Mouse (Mus musculus): Measurements from ENCODE around the gene Ssc4d.

Gene Ssc4d

DNA sequence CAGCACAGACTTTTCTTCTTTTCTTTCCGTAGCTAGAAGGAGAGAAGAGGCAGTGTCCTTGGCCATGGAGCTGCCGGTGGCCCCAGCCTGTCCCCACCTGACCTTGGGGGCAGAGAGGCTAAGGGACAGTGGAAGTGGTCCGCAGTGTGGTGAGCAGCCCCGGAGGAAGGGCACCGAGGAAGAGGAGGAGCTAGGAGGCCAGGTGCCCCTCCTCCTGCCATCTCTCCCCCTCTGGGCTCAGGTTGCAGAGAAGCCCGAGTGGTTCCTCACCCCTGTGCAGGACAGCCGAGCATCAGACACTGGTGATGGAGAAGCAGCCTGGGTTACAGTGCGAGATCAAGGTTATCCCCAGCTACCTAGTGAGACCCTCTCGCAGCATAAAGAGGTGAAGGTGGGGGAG is at the start of gene Ssc4d:
Ssc4d (minus strand) TSS at position 167 of the 400 bp plus-strand sequence.
- in situ Hi-C loops (cut with MboI, MseI), result no loop called here

DNA sequence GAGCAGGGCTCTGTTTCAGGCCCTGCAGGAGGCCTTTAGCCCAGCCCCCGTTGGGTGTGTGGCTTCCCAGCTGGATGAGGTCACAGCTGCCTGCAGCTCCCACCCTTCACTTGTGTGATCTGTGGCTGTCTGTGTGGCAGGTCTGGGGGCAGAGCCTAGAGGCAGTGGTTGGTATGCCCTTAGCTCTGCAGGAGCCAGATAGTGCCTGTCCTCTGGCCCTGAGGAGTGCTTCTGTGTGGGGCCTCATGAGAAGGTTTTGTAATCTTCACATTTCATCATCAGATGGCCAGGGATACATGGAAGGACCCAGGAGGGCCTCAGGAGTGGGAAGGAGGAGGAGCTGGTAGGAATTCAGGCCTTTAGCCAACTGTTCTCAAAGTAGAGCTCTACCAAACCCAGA is 45.6 kb upstream of the Ssc4d start:
- in situ Hi-C loops (cut with MboI, MseI), result no loop called here

DNA sequence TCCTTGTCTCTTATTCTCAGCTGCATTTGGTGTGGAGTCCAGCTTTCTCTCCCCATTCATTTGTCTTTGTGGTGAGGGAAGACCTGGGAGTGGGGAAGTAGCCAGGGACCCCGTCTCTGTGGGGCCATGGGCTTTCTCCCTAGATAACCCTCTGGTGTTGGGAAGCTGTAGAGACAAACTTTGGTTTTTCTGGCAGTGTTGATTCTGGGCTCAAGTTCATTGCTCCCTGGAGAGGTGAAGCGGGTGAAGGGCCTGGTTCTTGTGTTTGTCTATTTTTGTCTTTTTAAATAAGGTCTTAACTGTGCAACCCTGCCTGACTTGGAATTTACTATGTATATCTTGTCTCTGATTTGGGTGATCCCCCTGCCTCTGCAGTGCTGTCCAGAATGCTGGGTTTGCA is 44.4 kb upstream of the Ssc4d start:
- in situ Hi-C loops (cut with MboI, MseI), result no loop called here

DNA sequence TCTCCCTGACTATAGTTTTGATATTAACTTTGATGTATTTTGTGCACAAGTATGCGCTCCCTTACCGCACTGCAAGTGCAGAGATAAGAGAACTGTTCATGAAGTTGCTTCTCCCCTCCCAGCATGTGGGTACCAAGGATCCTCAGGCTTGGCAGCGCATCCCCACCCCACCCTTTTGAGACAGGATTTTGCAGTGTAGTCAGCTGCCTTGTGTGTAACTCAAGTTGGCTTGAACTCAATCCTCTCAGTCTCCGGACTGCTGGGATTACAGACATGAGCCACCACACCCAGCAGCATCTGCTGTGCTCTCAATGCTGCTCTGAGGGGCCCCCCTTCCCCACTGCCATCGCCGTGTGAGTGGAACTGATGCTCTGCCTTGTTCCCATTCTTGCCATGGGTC is 42.9 kb upstream of the Ssc4d start:
- in situ Hi-C loops (cut with MboI, MseI), result no loop called here

DNA sequence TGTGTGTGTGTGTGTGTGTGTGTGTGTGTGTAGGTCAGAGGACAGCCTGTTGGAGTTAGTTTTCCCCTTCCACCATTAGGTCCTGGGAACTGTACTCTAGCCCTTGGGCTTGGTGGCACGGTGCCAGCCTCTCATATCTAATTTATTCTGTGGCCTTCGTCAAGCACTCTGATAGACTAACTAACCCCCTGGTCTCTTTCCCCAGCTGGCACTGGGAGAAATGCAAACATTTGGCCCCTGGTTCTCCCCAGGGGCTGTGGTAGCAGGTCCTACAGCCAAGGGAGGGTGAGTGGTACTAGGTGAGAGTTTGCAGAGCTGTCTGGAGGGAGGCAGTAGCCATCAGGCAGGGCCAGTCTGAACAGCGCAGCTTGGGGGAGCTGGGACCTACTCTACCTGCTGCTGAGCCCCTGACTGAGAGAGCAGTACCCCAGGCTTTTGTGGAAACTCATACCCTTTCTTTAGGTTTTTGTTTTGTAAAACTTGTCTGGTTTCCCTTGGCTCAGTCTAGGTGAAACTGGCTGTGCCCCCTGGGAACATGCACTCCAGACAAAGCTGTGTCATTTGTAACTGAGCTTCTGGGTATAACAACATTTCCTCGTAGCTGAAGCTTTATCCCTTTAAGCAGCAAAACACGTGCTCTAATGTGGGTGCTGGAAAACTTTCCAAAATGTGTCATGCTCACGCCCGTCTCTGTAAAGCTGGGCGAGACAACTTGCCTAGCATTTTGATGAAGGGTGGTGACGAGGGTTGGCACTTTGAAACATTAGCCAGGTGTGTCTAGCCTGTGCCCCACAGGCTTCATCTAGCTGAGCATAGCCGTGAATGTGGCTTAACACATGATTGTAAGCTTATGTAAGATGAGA is 41.9 kb upstream of the Ssc4d start:
- in situ Hi-C loops (cut with MboI, MseI), result no loop called here

DNA sequence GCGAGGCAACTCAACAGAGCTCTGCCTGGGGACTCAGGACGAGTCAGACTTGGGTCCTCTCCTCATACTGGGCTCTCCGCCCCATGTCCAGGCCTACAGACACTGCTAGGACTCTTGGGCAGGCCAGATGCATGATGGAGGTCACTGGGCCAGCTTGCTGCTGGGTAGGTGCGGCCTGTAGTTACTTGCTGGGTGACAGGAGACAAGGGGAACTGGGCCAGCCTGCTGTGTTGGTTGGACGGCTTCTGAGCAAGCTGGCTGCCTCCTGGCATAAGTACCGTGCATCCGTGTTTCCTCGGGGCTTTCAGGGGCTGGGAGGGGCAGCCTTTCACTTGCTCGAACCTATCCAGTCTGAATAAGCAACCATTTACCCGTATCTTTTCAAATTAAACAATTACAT is 41.3 kb upstream of the Ssc4d start:
- in situ Hi-C loops (cut with MboI, MseI), result no loop called here

DNA sequence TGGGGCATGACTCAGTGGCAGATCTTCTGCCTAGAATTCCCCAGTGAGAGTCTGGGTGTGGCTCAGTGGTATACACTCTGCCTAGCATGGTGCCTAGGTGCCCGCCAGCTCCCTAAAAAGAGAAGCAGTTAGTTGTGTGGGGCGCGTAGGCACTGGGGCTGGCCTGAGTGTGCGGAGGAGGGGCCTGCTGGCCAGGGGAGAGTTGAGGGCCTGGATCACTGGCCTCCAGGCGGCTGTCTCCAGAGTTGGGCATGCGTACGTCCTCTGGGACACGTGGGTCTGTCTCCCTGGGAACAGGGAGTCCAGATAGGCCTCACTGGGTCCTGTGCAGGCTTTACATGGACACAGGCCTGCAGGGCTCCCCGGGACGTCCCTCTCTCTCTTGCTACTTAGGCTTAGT is 40.5 kb upstream of the Ssc4d start:
- in situ Hi-C loops (cut with MboI, MseI), result no loop called here

DNA sequence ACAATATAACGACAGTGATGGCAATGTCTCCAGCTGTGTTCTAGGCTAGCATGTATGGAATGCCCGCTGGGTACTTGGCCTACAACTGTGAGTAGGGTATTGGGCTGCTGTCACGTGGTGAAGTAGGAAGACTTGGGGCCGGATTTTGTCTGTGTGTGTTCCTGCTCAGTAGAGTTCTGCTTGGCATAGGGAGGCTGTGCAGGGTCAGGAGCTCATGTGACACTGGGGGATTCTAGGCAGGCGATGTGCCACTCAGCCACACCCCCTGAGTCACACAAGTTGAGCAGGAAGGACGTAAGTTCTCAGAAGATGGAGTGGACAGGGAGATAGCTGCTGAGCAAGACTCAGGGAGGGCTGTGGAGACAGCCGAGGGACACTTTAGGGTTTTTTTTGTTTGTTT is 33.4 kb upstream of the Ssc4d start:
- in situ Hi-C loops (cut with MboI, MseI), result no loop called here

DNA sequence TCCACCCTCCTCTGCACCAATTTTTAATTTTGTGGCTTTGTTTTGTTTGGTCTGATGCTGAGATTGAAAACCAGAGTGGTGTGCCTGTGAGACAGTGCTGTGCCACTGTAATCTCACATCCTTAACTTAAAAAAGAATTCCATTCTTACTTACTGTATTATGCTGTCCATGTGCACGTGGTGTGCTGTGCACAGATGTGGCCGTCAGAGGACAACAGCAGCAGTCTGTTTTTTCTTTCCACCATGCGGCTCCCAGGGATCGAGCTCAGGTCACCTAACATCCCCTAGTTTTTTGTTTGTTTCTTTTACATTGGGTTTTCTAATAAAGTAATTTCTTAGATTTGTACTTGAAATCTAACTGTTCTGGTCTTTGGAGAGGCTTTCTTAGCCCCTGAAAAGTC is 30.2 kb upstream of the Ssc4d start:
- in situ Hi-C loops (cut with MboI, MseI), result no loop called here

DNA sequence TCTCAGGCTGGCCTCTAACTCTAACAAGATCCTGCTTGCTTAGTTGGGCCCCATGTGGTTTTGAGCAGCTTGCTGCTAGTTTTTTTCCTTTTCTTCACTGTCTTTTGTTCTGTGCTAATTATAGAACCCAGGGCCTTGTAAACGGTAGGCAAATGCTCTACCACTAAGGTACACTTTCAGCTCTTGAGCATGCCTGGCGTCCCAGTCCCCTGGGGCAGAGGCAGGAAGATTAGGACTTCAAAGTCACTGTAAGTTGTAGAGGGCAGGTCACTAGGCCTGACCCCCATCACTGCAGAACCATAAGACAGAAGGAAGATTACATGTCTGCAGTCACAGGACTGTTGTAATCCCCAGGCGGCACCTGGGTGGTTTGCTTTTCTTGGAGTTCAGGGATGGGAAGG is 28.4 kb upstream of the Ssc4d start:
- in situ Hi-C loops (cut with MboI, MseI), result no loop called here

DNA sequence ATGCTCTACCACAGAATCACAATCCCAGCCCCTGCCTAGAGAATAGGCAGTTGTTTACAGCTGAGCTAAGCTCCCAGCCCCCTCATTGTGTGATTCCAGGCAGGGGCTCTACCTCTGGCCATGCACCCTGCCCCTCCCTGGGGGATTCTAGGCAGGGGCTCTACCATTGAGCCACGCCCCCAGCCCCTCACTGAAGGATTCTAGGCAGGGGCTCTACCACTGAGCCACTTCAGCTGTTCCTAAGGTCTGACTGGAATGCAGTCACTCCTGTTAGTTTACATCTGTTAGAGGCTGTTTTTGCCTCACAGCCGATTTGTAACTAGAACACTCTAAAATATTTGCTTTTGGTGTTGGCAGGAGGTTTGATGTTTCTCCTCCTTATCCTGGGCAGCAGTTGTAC is 28.0 kb upstream of the Ssc4d start:
- in situ Hi-C loops (cut with MboI, MseI), result no loop called here

DNA sequence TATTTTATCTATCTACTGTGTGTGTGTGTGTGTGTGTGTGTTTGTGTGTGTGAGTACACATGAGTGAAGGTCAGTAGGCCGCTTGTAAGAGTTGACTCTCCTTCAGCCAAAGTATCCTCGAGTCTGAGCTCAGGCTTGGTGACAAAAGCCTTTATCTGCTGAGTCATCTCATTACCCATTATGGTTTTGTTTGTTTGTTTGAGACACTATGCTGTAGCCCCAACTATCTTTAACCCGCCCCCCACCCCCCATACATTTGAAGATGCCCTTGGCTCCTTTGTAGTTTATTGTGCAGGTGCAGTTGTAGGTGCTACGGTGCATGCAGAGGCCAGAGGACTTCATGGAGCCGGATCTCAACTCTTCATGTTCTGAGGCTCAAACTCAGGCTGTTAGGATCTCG is 26.9 kb upstream of the Ssc4d start:
- in situ Hi-C loops (cut with MboI, MseI), result no loop called here

DNA sequence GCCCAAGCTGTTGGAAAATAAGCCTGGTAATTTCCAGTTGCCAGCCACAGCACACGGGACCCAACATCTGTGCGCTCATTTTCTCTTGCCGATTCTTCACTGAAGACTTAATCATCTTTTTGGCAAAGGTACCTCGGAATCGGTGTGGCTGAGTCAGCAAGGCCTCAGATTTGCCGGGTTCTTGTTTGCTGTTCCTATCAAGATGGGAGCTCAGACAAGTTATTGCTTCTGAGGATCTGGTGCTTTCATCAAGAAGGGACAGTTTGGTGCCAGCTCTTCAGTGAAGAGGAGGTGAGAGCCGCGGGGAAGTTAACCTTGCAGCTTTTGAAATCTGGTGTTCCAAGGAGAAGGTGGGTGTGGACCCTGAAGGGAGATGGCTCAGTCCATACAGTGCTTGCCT is 21.8 kb upstream of the Ssc4d start:
- in situ Hi-C loops (cut with MboI, MseI), result no loop called here

DNA sequence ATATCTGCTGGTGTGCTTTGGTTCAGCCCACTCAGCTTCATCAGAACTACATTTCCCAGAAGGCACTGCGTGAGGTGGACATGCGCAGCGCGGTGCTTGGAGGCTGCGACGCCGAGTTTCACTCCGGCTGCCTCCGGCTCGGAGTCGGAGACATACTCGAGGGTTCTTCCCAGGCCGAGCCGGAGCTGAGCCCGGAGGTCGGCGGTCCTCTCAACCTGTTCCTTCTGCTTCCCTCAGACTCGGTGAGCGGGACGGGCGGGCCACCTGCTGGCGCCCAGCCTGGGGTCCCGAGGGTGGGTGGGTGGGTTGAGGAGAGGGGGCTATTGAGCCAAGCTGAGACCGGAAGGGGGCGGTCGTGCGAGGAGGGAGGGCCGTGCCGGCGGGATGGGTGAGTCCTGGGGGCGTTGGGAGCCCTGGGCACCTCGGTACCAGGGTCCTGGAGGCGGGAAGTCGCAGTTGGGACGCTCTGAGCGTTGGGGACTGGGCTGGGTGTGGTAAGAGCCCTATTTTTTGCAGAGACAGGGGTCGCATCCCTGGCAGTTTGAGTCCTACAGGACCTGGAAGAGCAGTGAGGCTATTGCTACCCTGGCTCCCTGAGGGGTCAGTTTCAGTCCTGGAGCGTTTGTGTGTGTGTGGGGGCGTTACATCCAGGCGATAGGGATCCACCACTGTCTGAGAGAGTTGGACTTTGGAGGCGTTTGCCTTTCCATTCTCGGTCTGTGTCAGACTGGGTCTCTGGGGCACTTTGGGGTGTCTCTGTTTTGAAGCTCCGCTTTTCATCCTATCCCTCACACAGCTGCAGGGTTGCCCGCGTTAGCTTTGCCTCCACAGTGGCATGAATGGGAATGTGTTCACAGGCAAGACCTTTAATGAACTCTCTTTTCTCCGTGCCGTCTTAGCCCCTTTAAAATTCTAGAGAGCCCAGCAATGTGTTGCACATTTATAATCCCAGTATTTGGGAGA is 20.7 kb upstream of the Ssc4d start, which contains the start of gene Dtx2:
Dtx2 (plus strand) TSS at position 76 of the 963 bp plus-strand sequence.
- in situ Hi-C loops (cut with MboI, MseI), result no loop called here

DNA sequence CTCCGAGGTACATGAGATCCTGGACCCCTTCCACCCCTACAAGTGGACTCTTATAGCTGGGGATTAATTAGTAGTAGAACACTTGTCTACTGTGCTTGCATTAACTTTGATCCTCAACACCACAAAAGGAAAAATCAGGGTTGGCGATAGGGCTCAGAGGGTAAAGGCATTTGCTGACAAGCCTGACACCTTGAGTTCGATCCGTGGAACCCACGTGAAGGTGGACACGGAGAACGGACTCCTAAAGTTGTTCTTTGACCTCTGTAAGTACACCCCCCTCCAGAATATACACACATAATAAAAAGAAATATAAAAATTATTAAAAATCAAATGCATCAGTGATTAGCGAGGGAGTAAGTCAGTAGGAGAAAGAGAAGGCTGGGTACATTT is 20.0 kb upstream of the Ssc4d start:
- in situ Hi-C loops (cut with MboI, MseI), result no loop called here

DNA sequence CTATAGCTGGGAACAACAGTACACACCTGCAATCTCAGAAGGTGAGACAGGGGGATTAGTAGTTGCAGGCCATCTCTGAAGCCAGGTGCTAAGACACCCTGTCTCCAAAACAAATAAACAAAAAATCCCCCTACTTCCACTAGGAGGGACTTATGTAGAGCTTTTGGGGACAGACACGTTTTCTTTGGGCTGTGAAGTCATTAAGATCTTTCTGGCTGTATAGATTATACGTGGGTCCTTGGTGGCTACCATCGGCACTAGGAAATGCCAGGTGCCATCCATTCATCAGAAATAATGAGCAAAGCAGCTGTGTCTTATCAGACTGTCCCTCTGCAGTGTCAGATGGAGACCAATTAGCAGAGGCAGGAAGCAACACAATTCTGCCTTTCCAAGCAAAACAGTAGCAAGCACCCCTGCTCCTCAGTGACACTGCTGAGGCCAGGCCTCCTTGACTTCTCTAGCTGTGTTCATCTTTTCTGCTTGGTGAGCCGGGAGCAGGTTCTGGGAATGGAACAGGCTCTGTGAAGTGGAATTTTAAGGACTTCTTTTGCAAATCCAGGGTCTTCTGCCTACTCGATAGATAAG is 19.1 kb upstream of the Ssc4d start:
- in situ Hi-C loops (cut with MboI, MseI), result no loop called here

DNA sequence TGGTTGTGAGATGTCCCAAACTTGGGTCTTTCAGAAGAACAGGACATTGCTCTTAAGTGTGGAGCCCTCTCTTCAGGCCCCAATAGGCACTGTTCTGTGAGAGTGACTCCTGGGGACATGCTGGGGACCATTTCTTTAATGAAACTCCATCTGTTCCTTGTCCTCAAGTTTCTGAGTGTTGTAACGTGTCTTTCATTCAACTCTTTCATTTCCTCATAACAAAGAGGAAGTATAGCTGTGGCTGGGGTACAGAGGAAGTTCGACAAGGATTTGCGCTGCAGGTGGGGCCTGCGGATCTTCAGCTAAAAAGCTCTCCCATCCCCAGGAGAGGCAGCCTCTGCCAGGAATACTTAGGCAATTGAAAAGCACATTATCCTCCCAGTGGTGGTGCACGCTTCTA is 16.3 kb upstream of the Ssc4d start:
- in situ Hi-C loops (cut with MboI, MseI), result no loop called here

DNA sequence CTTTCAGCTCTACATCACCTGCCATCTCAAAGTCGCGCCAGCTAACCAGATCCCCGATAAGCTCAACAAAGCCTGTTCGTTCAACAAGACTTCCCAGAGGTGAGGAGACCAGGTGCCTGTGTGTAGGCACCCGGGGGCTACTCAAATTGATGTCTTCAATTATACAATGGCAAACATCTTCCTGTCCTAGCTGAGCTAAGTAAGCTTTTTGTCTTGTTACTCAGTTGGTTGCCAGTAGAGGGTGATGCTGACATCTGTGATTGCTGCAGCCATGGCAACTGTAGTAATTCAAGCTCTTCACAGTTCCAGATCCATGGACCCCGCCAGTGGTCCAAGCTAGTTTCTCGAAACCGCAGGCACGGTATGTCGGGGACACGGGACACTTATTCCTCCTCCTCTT is 12.9 kb upstream of the Ssc4d start:
- in situ Hi-C loops (cut with MboI, MseI), result no loop called here

DNA sequence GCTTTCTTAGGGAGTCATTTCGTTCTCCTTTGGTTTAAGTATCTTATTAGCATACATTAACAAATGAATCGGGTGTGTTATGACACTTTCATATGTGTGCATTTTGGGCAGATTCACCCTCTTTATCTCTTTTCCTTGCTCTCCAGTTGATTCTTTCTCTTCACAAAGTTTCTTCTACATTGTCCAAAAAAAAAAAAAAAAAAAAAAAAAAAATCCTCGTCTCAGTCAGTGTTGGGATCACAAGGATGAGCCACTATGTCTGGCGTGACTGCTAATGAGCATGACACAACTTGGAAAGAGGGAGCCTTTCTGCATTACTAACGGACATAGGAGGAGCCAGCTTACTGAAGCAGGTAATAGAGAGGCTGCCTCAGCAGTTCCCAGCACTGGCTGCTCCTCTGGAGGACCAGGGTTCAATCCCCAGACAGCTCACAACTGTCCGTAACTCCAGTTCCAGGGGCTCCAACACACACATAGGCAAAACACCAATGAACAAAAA is 10.3 kb upstream of the Ssc4d start:
- in situ Hi-C loops (cut with MboI, MseI), result loop anchor here (5.0 kb wide), 1 partner anchor 73 kb away; no protein-coding TSS in a partner anchor

DNA sequence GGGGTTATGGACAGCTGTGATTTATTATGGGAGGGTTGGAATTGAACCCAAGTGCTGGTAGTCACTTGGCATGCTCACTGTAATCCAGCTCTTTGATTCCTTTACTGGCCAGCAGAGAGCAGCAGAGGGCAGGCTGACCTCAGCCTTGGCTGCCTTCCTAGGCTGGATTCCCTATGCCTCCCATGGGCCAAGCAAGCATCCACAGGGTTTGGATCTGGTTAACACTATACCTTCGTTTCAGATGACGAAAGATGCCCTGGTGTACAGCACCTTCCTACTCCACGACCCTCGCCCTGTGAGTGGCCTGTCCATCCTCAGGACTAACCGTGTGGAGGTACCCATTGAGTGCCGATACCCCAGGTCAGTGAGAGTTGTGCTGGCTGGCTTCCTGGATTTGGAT is 8.1 kb upstream of the Ssc4d start:
- in situ Hi-C loops (cut with MboI, MseI), result loop anchor here (5.0 kb wide), 1 partner anchor 75 kb away; no protein-coding TSS in a partner anchor

DNA sequence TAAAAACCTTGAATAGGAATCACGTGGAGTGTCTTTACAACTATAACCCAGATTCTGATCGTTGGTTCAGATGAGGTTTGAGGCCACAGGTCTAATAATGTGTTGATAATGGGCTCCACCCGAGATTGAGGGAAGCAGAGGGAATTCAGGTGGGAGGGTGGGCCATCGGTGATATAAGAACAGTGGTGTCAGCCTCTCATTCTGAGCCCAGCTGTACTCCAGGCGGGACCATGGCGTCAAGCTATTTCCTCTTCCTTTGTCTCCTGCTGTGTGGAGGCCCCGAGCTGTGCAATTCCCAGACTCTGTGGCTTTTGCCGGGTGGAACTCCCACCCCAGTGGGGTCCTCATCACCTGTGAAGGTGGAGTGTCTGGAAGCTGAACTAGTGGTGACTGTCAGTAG is 5.6 kb upstream of the Ssc4d start, which contains the start of gene Zp3:
Zp3 (plus strand) TSS at position 196 of the 400 bp plus-strand sequence.
- in situ Hi-C loops (cut with MboI, MseI), result loop anchor here (5.0 kb wide), 1 partner anchor 77 kb away; no protein-coding TSS in a partner anchor

DNA sequence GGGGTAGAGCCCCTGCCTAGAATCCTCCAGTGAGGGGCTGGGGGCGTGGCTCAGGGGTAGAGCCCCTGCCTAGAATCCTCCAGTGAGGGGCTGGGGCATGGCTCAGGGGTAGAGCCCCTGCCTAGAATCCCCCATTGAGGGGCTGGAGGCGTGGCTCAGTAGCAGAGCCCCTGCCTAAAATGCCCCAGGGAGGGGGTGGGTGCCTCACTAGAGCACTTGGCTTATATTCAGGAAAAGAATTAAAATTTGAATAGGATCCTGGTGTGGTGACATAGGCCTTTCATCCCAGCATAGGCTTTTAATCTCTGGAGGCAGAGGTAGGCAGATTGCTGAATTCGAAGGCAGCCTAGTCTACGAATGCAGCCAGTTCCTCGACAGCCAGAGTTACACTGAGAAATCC is 5.0 kb upstream of the Ssc4d start:
- in situ Hi-C loops (cut with MboI, MseI), result no loop called here
